ENCODE assay signal across 8 mouse cellular contexts in genomic region chr4:152095937-152096910, GRCm38 (mm10). TPM values are rescaled to one million over a fixed set of nuclear protein-coding genes. Genes with fewer than 3 reads are reported as not detected.
DNase-seq lines count a peak whose midpoint lies in the region; ATAC-seq lines count a peak whose summit lies in the region.

No protein-coding gene starts in this region.

- peak overlapping the region; percentile 30 for H3K4me3 ChIP-seq in liver, embryonic 13.5 days (replicated peaks)

- peak; percentile 54 for ATAC-seq in liver, embryonic 13.5 days (ENCODE audit: low read depth)

- no peaks in the 10 kb centered on the region for H3K36me3 ChIP-seq in liver, embryonic 13.5 days

- no peaks in the 10 kb centered on the region for H3K27me3 ChIP-seq in liver, embryonic 13.5 days

- H3K4me1 ChIP-seq in liver, embryonic 13.5 days (replicated peaks), result peaks cover 84% of the 10 kb centered on the region

- peak overlapping the region; percentile 47 for H3K9ac ChIP-seq in liver, embryonic 13.5 days

- WGBS in liver, embryonic 13.5 days (ENCODE audit: insufficient replicate concordance), result 25% methylated on average over 27 of the region's 27 CpGs

- no peaks in the 10 kb centered on the region for H3K9me3 ChIP-seq in liver, embryonic 13.5 days (replicated peaks)

- H3K4me2 ChIP-seq in liver, embryonic 13.5 days, result peak overlapping the region; percentile 45

- peak; percentile 56 to 67 for DNase-seq in urinary bladder, adult 18-20 months (ENCODE audit: low spot score in 2 of 2)
- no peak for DNase-seq in urinary bladder, postnatal 10 days (ENCODE audit: low spot score)
- peak; percentile 69 to 82 for DNase-seq in cerebellum, postnatal 14 days
- peak; percentile 87 for DNase-seq in gastrocnemius, postnatal 10 days
- DNase-seq in induced T-regulatory cell, adult 2 months (ENCODE audit: low read depth), result peak; percentile 88
- peak; percentile 82 for DNase-seq in liver, embryonic 13.5 days
- peak; percentile 83 for DNase-seq in naive thymus-derived CD4-positive, alpha-beta T cell, adult 2 months (ENCODE audit: low read depth)
- peak; percentile 79 for DNase-seq in thymus, postnatal 14 days

- H3K27ac ChIP-seq in liver, embryonic 13.5 days, result peak overlapping the region; percentile 54

RNA-seq across cellular contexts. Expression of gene Tnfrsf25, which starts 19.5 kb away (rescaled TPM):
- total RNA-seq in gastrocnemius, postnatal 10 days (2021), result 1 to 10 TPM in 1 of 2 experiments, under 1 TPM in 1; 0.82 to 2.9 TPM
- polyA plus RNA-seq in liver, embryonic 13.5 days (2015; fragmentation: Nextera tagmentation; extraction: Ambion mirVana), result 0.37 and 0.48 TPM in 2 replicates

RNA-seq across cellular contexts. Expression of gene Plekhg5, which starts 23.9 kb away (rescaled TPM):
- total RNA-seq in gastrocnemius, postnatal 10 days (2021), result 10 to 100 TPM; 14.7 to 22.0 TPM
- polyA plus RNA-seq in liver, embryonic 13.5 days (2015; fragmentation: Nextera tagmentation; extraction: Ambion mirVana), result 4.9 and 5.1 TPM in 2 replicates

RNA-seq across cellular contexts. Expression of gene Espn, which starts 55.9 kb away (rescaled TPM):
- 1 to 10 TPM; 1.1 to 1.2 TPM for total RNA-seq in gastrocnemius, postnatal 10 days (2021)
- 1.8 and 2.1 TPM in 2 replicates for polyA plus RNA-seq in liver, embryonic 13.5 days (2015; fragmentation: Nextera tagmentation; extraction: Ambion mirVana)

RNA-seq across cellular contexts. Expression of gene Nol9, which starts 57.1 kb away (rescaled TPM):
- total RNA-seq in gastrocnemius, postnatal 10 days (2021), result 10 to 100 TPM in 1 of 2 experiments, 1 to 10 TPM in 1; 8.7 to 12.9 TPM
- polyA plus RNA-seq in liver, embryonic 13.5 days (2015; fragmentation: Nextera tagmentation; extraction: Ambion mirVana), result 21.9 and 24.1 TPM in 2 replicates

RNA-seq across cellular contexts. Expression of gene Tas1r1, which starts 57.9 kb away (rescaled TPM):
- total RNA-seq in gastrocnemius, postnatal 10 days (2021), result 1 to 10 TPM; 1.1 to 1.3 TPM
- 0.07 TPM in 1 of 2 replicates, not detected in the other for polyA plus RNA-seq in liver, embryonic 13.5 days (2015; fragmentation: Nextera tagmentation; extraction: Ambion mirVana)
